Comparison of ENCODE assay signal across 8 mouse cellular contexts in genomic region chr14:21831830-21832403, GRCm38 (mm10). TPM values are rescaled to one million over a fixed set of nuclear protein-coding genes. Genes with fewer than 3 reads are reported as not detected.
A peak's percentile ranks its signal among the peaks of the same experiment; 100 is the strongest.
DNase-seq lines count a peak whose midpoint lies in the region; ATAC-seq and TF ChIP-seq lines count a peak whose summit lies in the region.

No protein-coding gene starts in this region.

- TF ChIP-seq RAD21 in MEL (IDR thresholded peaks at IDR 0.05; ENCODE audit: low read depth, low read length): no peak

- no peaks in the 10 kb centered on the region for H3K9me3 ChIP-seq in MEL (replicated peaks; ENCODE audit: insufficient read depth, low read length)
- no peaks in the 10 kb centered on the region for H3K9me3 ChIP-seq in liver, embryonic 13.5 days (replicated peaks)

- TF ChIP-seq CTCF in MEL (IDR thresholded peaks at IDR 0.05 in 2 of 3, conservative IDR thresholded peaks at IDR 0.05 in 1 of 3; ENCODE audit: control insufficient read depth in 1 of 3, insufficient read depth in 1 of 3, low read depth in 2 of 3, low read length in 3 of 3, poor library complexity in 1 of 3, severe bottlenecking in 1 of 3): no peak
- TF ChIP-seq CTCF in small intestine, adult 2 months (IDR thresholded peaks at IDR 0.05; ENCODE audit: extremely low read depth, insufficient read length, insufficient replicate concordance, low read depth, low read length): no peak

- peaks cover 45% of the 10 kb centered on the region for H3K79me2 ChIP-seq in MEL (ENCODE audit: control insufficient read depth, insufficient read depth, low read length, poor library complexity)

- H3K4me2 ChIP-seq in liver, embryonic 13.5 days: peak overlapping the region; percentile 87

- peak; percentile 49 to 50; a peak in 2 of 4 replicates for ATAC-seq in hematopoietic stem cell, adult 5-6 weeks (replicated peaks in 1 of 2; ENCODE audit: insufficient read depth in 1 of 2, low FRiP score in 2 of 2, low TSS enrichment in 1 of 2, low read depth in 1 of 2, poor library complexity in 2 of 2, severe bottlenecking in 2 of 2)
- peak; percentile 1 for ATAC-seq in liver, embryonic 13.5 days (ENCODE audit: low read depth)

- peak overlapping the region; percentile 90 for H3K27ac ChIP-seq in MEL (ENCODE audit: control insufficient read depth, low read depth, low read length)
- peak overlapping the region; percentile 92 for H3K27ac ChIP-seq in liver, embryonic 13.5 days
- H3K27ac ChIP-seq in small intestine, adult 2 months (ENCODE audit: insufficient read depth, low read depth, low read length): peak overlapping the region; percentile 97

- TF ChIP-seq POLR2A in MEL (IDR thresholded peaks at IDR 0.05; ENCODE audit: control insufficient read depth in 1 of 2, insufficient read depth in 1 of 2, low read depth in 1 of 2, low read length in 2 of 2, poor library complexity in 1 of 2): no peak; a peak in 1 of 4 replicates
- TF ChIP-seq POLR2A in small intestine, adult 2 months (IDR thresholded peaks at IDR 0.05; ENCODE audit: low read depth, low read length): peak; percentile 31; the same call in 1 of the 2 replicates

- H3K4me3 ChIP-seq in MEL (ENCODE audit: control insufficient read depth in 1 of 2, insufficient read depth in 1 of 2, low read depth in 2 of 2, low read length in 2 of 2): peak overlapping the region; percentile 95 to 99
- peak overlapping the region; percentile 73 for H3K4me3 ChIP-seq in liver, embryonic 13.5 days (replicated peaks)
- peak overlapping the region; percentile 95 for H3K4me3 ChIP-seq in small intestine, adult 2 months (ENCODE audit: low read depth, low read length)

- peak; percentile 93 for DNase-seq in heart, adult 11 months
- DNase-seq in heart, postnatal 14 days: no peak
- peak; percentile 76 for DNase-seq in MEL (ENCODE audit: low read depth, low spot score)
- DNase-seq in liver, embryonic 13.5 days: no peak
- no peak for DNase-seq in layer of hippocampus, adult 9-10 months (ENCODE audit: low spot score)
- no peak for DNase-seq in left cerebral cortex, adult 18-20 months (ENCODE audit: low spot score in 2 of 2)

- 0% methylated on average over 28 of the region's 28 CpGs for WGBS in liver, embryonic 13.5 days (ENCODE audit: insufficient replicate concordance)
- WGBS in small intestine, adult 2 months: under 1% methylated on average over 28 of the region's 28 CpGs

- TF ChIP-seq EP300 in MEL (IDR thresholded peaks at IDR 0.05; ENCODE audit: low read depth in 1 of 2, low read length in 2 of 2): no peak

- H3K36me3 ChIP-seq in MEL (ENCODE audit: control insufficient read depth in 1 of 2, insufficient read depth in 2 of 2, low read length in 2 of 2): peaks cover 28 to 35% of the 10 kb centered on the region in 2 experiments
- peaks cover 34% of the 10 kb centered on the region for H3K36me3 ChIP-seq in liver, embryonic 13.5 days
- peaks cover 31% of the 10 kb centered on the region for H3K36me3 ChIP-seq in small intestine, adult 2 months (ENCODE audit: control insufficient read depth, insufficient read depth, low read length)

- H3K27me3 ChIP-seq in MEL (ENCODE audit: control insufficient read depth in 1 of 2, insufficient read depth in 2 of 2, low read length in 2 of 2): no peaks in the 10 kb centered on the region
- H3K27me3 ChIP-seq in liver, embryonic 13.5 days: no peaks in the 10 kb centered on the region
- H3K27me3 ChIP-seq in small intestine, adult 2 months (ENCODE audit: control insufficient read depth, insufficient read depth, low read length): no peaks in the 10 kb centered on the region

- intact Hi-C loops in heart, postnatal 14 days (cut with DNase I): loop anchor here (2.0 to 5.0 kb wide), 3 partner anchors 15 to 1110 kb away; partner anchors contain the start of genes Dusp13 and Samd8

- peak overlapping the region; percentile 92 for H3K9ac ChIP-seq in MEL (ENCODE audit: control insufficient read depth, low read depth, low read length, poor library complexity, severe bottlenecking)
- H3K9ac ChIP-seq in liver, embryonic 13.5 days: peak overlapping the region; percentile 85

- H3K4me1 ChIP-seq in MEL (ENCODE audit: control insufficient read depth in 1 of 2, insufficient read depth in 2 of 2, low read length in 2 of 2): peaks cover 10 to 19% of the 10 kb centered on the region in 2 experiments
- H3K4me1 ChIP-seq in liver, embryonic 13.5 days (replicated peaks): peaks cover 70% of the 10 kb centered on the region
- peaks cover 20% of the 10 kb centered on the region; the same call in 1 of the 2 replicates for H3K4me1 ChIP-seq in small intestine, adult 2 months (ENCODE audit: control insufficient read depth, insufficient read depth, insufficient read length, low read length)

TF ChIP-seq in MEL, 35 proteins besides CTCF, POLR2A, EP300 and RAD21:
- 0 out of 2 replicates have a peak, but pooled peaks have one; percentile 3 for TF ChIP-seq KAT2A (conservative IDR thresholded peaks at IDR 0.05; ENCODE audit: low read depth, low read length)
- peak; percentile 97 for TF ChIP-seq MXI1 (IDR thresholded peaks at IDR 0.05; ENCODE audit: low read depth, low read length)
- TF ChIP-seq SIN3A (IDR thresholded peaks at IDR 0.05; ENCODE audit: low read length): peak; percentile 84
- TF ChIP-seq POLR2AphosphoS5 (IDR thresholded peaks at IDR 0.05; ENCODE audit: borderline replicate concordance, low read depth, low read length): no peak
- peak; percentile 85 for TF ChIP-seq MAX (IDR thresholded peaks at IDR 0.05; ENCODE audit: low read length)
- peak; percentile 88 for TF ChIP-seq MYC (IDR thresholded peaks at IDR 0.05; ENCODE audit: low read depth, low read length)
- TF ChIP-seq MAFK (IDR thresholded peaks at IDR 0.05; ENCODE audit: borderline replicate concordance, low read depth, low read length): no peak
- no peak for TF ChIP-seq MAZ (IDR thresholded peaks at IDR 0.05; ENCODE audit: low read depth, low read length)
- TF ChIP-seq TBP (IDR thresholded peaks at IDR 0.05; ENCODE audit: low read depth, low read length): no peak
- 0 out of 2 replicates have a peak, but pooled peaks have one; percentile 20 for TF ChIP-seq HCFC1 (IDR thresholded peaks at IDR 0.05; ENCODE audit: low read depth, low read length)

RNA-seq across cellular contexts. Expression of gene Vdac2, which starts 6.9 kb away (rescaled TPM):
- 100 to 1,000 TPM; 469 to 495 TPM for total RNA-seq in heart, postnatal 14 days (2021)
- 247 and 248 TPM in 2 replicates for total RNA-seq in MEL (2012; rRNA removed)
- 100 to 1,000 TPM in 1 of 2 experiments, 10 to 100 TPM in 1; 74.9 to 327 TPM for polyA plus RNA-seq in MEL (2012; ENCODE audit: insufficient read depth in 1 of 2, insufficient read length in 2 of 2, low read depth in 1 of 2, low replicate concordance in 2 of 2, missing spikeins in 1 of 2)
- total RNA-seq in hematopoietic stem cell, adult 5-6 weeks (2017): 301 and 303 TPM in 2 replicates
- polyA plus RNA-seq in liver, embryonic 13.5 days (2015; fragmentation: Nextera tagmentation; extraction: Ambion mirVana): 173 and 189 TPM in 2 replicates
- polyA plus RNA-seq in small intestine, adult 2 months (2012; rRNA removed): 131 and 371 TPM in 2 replicates
- total RNA-seq in left cerebral cortex, adult 18-20 months (2021): 100 to 1,000 TPM; 228 to 254 TPM

RNA-seq across cellular contexts. Expression of gene Comtd1, which starts 16.9 kb away (rescaled TPM):
- total RNA-seq in heart, postnatal 14 days (2021): 1 to 10 TPM; 6.3 to 6.8 TPM
- 31.1 and 36.4 TPM in 2 replicates for total RNA-seq in MEL (2012; rRNA removed)
- polyA plus RNA-seq in MEL (2012; ENCODE audit: insufficient read depth in 1 of 2, insufficient read length in 2 of 2, low read depth in 1 of 2, low replicate concordance in 2 of 2, missing spikeins in 1 of 2): 10 to 100 TPM in 1 of 2 experiments, not detected in 1; 35.7 TPM
- total RNA-seq in hematopoietic stem cell, adult 5-6 weeks (2017): 5.2 and 14.4 TPM in 2 replicates
- polyA plus RNA-seq in liver, embryonic 13.5 days (2015; fragmentation: Nextera tagmentation; extraction: Ambion mirVana): 30.6 and 34.1 TPM in 2 replicates
- polyA plus RNA-seq in small intestine, adult 2 months (2012; rRNA removed): 58.7 and 137 TPM in 2 replicates
- total RNA-seq in left cerebral cortex, adult 18-20 months (2021): 10 to 100 TPM; 26.7 to 34.2 TPM

Comparison
In these comparisons a context has a peak if more than half of its experiments do, and no peak if none do; other contexts are left out.
1. DNase-seq: peak in heart, adult 11 months (single experiment) and MEL (single experiment); none in heart, postnatal 14 days (0 of 2), liver, embryonic 13.5 days (single experiment), layer of hippocampus, adult 9-10 months (single experiment) and left cerebral cortex, adult 18-20 months (0 of 2).
2. Peak in every context shown above with its lines, with median percentiles within 50 percentile points of each other: H3K27ac ChIP-seq and H3K4me3 ChIP-seq.